Mouse (Mus musculus) liver, embryonic 16.5 days (tissue): ENCODE measurements around the gene Thbs1. TPM values are rescaled to one million over a fixed set of nuclear protein-coding genes. Genes with fewer than 3 reads are reported as not detected.

ENCODE experiments used
- ATAC-seq: fragments of 200-750 bp; cut with Nextera tagmentation; 2 replicates; pipeline ENCODE4 v1.8.0; 2017; ENCODE audit warnings: low read depth, mild to moderate bottlenecking, moderate number of reproducible peaks, moderate library complexity
- H3K27ac ChIP-seq: fragments of 300-500 bp; sonication (generic); 2 replicates; pipeline ENCODE4 v1.5.1; 2014; ENCODE audit warnings: mild to moderate bottlenecking, low read length
- H3K27me3 ChIP-seq: fragments of 300-500 bp; sonication (generic); 2 replicates; pipeline ENCODE4 v1.6.1; 2014; ENCODE audit warnings: low read depth, low read length, mixed read lengths; ENCODE audit not compliant: control insufficient read depth, insufficient read depth
- H3K36me3 ChIP-seq: fragments of 300-500 bp; sonication (generic); 2 replicates; pipeline ENCODE4 v1.6.1; 2014; ENCODE audit warnings: mild to moderate bottlenecking; ENCODE audit not compliant: control insufficient read depth, insufficient read depth
- H3K4me1 ChIP-seq: fragments of 300-500 bp; sonication (generic); 2 replicates; pipeline ENCODE4 v1.6.1; 2014; ENCODE audit warnings: low read depth, low read length, mixed read lengths; ENCODE audit not compliant: control insufficient read depth
- H3K4me2 ChIP-seq: fragments of 300-500 bp; sonication (generic); 2 replicates; pipeline ENCODE4 v1.6.1; 2014; ENCODE audit warnings: low read depth, low read length, mixed read lengths
- H3K4me3 ChIP-seq: fragments of 300-500 bp; sonication (generic); 2 replicates; pipeline ENCODE4 v1.5.1; 2014; ENCODE audit warnings: low read depth, mild to moderate bottlenecking, low read length
- H3K9ac ChIP-seq: fragments of 300-500 bp; sonication (generic); 2 replicates; pipeline ENCODE4 v1.6.1; 2014; ENCODE audit warnings: low read depth, low read length
- H3K9me3 ChIP-seq: fragments of 300-500 bp; sonication (generic); replicated peaks from 2 replicates; pipeline ENCODE4 v1.6.1; 2016; ENCODE audit warnings: low read length; ENCODE audit not compliant: control insufficient read depth
- WGBS: fragments of 180-500 bp; shearing (Covaris S2); extraction: QIAGEN DNeasy Blood & Tissue Kit; methylation state at CpG from one replicate; pipeline ENCODE4 v1.1.7; 2014; ENCODE audit not compliant: insufficient replicate concordance; 5-methylcytosine and 5-hydroxymethylcytosine counted together
- polyA plus RNA-seq: library from polyadenylated mRNA; unstranded; fragments of >200 nt; fragmentation: Nextera tagmentation; extraction: Ambion mirVana; gene quantifications from 2 replicates; pipeline ENCODE4 v1.2.1, GENCODE M21; 2015

Thbs1 gene
- polyA plus RNA-seq, 1 experiment from 2014 or later, result 31.7 TPM

- no peaks in the 10 kb centered on the region for H3K27me3 ChIP-seq
- H3K4me2 ChIP-seq, result no peak overlapping the region
- no peaks in the 10 kb centered on the region for H3K9me3 ChIP-seq
- no peak overlapping the region for H3K27ac ChIP-seq
- H3K4me3 ChIP-seq, result no peak overlapping the region
- 56% methylated on average over 4 of the region's 4 CpGs for WGBS
- H3K9ac ChIP-seq, result no peak overlapping the region
- ATAC-seq, result no peak
- no peaks in the 10 kb centered on the region for H3K36me3 ChIP-seq
- H3K4me1 ChIP-seq, result no peaks in the 10 kb centered on the region
These were observed 56.1 kb downstream of the Thbs1 start for GRCm38 (mm10) chr2:118167731-118168130.

- Histone ChIP-seq H3K9me3 (no peaks in the 10 kb centered on the region), H3K27ac (no peak overlapping the region), H3K27me3 (no peaks in the 10 kb centered on the region), H3K4me2 (no peak overlapping the region), H3K4me1 (no peaks in the 10 kb centered on the region), H3K36me3 (no peaks in the 10 kb centered on the region), H3K4me3 (no peak overlapping the region), H3K9ac (no peak overlapping the region)
- no peak for ATAC-seq
- 39% methylated on average over 1 of the region's 1 CpGs for WGBS
These were observed 56.5 kb downstream of the Thbs1 start for GRCm38 (mm10) chr2:118168225-118168624.

GRCm38 (mm10) chr2:118174558-118175383 is 63.1 kb downstream of the Thbs1 start:
- H3K27me3 ChIP-seq, result no peaks in the 10 kb centered on the region
- no peak overlapping the region for H3K4me3 ChIP-seq
- H3K4me1 ChIP-seq, result no peaks in the 10 kb centered on the region
- no peak overlapping the region for H3K27ac ChIP-seq
- ATAC-seq, result no peak
- no peaks in the 10 kb centered on the region for H3K36me3 ChIP-seq
- WGBS, result 72% methylated on average over 10 of the region's 10 CpGs
- H3K9ac ChIP-seq, result no peak overlapping the region
- no peaks in the 10 kb centered on the region for H3K9me3 ChIP-seq
- H3K4me2 ChIP-seq, result no peak overlapping the region

Other genes with a start within 250 kb of the Thbs1 start
- gene Fsip1, start 145.1 kb downstream of the Thbs1 start, polyA plus RNA-seq, result 0.08 and 0.11 TPM in 2 replicates